Mouse (Mus musculus) midbrain, postnatal 0 days (tissue): Measurements from ENCODE around the gene Uri1. TPM values are rescaled to one million over a fixed set of nuclear protein-coding genes. Genes with fewer than 3 reads are reported as not detected.
A peak's percentile ranks its signal among the peaks of the same experiment; 100 is the strongest.

Experiments used
- ATAC-seq: fragments of 200-750 bp; cut with Nextera tagmentation; 2 replicates; pipeline ENCODE4 v1.8.0; 2017; ENCODE audit warnings: moderate number of reproducible peaks, mild to moderate bottlenecking, moderate TSS enrichment, moderate library complexity; ENCODE audit not compliant: low FRiP score
- DNase-seq: peaks from one replicate; pipeline ENCODE4 v3.0.0-alpha.2; 2015; ENCODE audit warnings: low spot score
- H3K27ac ChIP-seq: fragments of 300-500 bp; sonication (generic); 2 replicates; pipeline ENCODE4 v1.5.1; 2014; ENCODE audit warnings: low read depth, mild to moderate bottlenecking, low read length, mixed read lengths
- H3K27me3 ChIP-seq: fragments of 300-500 bp; sonication (generic); 2 replicates; pipeline ENCODE4 v1.6.1; 2014; ENCODE audit warnings: low read length, control low read depth, mixed read lengths; ENCODE audit not compliant: insufficient read depth
- H3K36me3 ChIP-seq: fragments of 300-500 bp; sonication (generic); 2 replicates; pipeline ENCODE4 v1.6.1; 2014; ENCODE audit warnings: low read length, control low read depth, mixed read lengths; ENCODE audit not compliant: insufficient read depth
- H3K4me1 ChIP-seq: fragments of 300-500 bp; sonication (generic); 2 replicates; pipeline ENCODE4 v1.6.1; 2014; ENCODE audit warnings: mild to moderate bottlenecking, control low read depth, antibody characterized with exemption, low read length, mixed read lengths; ENCODE audit not compliant: insufficient read depth
- H3K4me2 ChIP-seq: fragments of 300-500 bp; sonication (generic); 2 replicates; pipeline ENCODE4 v1.6.1; 2014; ENCODE audit warnings: low read depth, mild to moderate bottlenecking, low read length, mixed read lengths; ENCODE audit not compliant: poor library complexity, severe bottlenecking
- H3K4me3 ChIP-seq: fragments of 300-500 bp; sonication (generic); 2 replicates; pipeline ENCODE4 v1.5.1; 2014; ENCODE audit warnings: low read depth, mild to moderate bottlenecking, low read length, moderate library complexity
- H3K9ac ChIP-seq: fragments of 300-500 bp; sonication (generic); replicated peaks from 2 replicates; pipeline ENCODE4 v1.6.1; 2014; ENCODE audit warnings: mild to moderate bottlenecking, low read length, moderate library complexity, mixed read lengths; ENCODE audit not compliant: poor library complexity, severe bottlenecking
- H3K9me3 ChIP-seq: fragments of 300-500 bp; sonication (generic); 2 replicates; pipeline ENCODE4 v1.6.1; 2016; ENCODE audit warnings: low read length, control low read depth
- CTCF ChIP-seq: IDR thresholded peaks from 2 replicates; pipeline ENCODE4 v1.5.1; 2016; ENCODE audit warnings: antibody characterized with exemption, mild to moderate bottlenecking
- WGBS: fragments of 180-500 bp; shearing (Covaris S2); extraction: QIAGEN DNeasy Blood & Tissue Kit; methylation state at CpG from one replicate; pipeline ENCODE4 v1.1.7; 2014; 5-methylcytosine and 5-hydroxymethylcytosine counted together
- polyA plus RNA-seq: library from polyadenylated mRNA; unstranded; fragments of >200 nt; fragmentation: Nextera tagmentation; extraction: Ambion mirVana; gene quantifications from 2 replicates; pipeline ENCODE4 v1.2.1, GENCODE M21; 2015
- total RNA-seq: library from RNA; depleted of rRNA; stranded (reverse); fragments of >200 nt; gene quantifications from 2 replicates; pipeline ENCODE4 v1.2.3, GENCODE M21; 2014

The Uri1 gene
- total and polyA plus RNA-seq, 2 experiments from 2014 or later, result 31.7 to 36.1 TPM

- no peak for DNase-seq
- no peak for ATAC-seq
- H3K36me3 ChIP-seq, result no peaks in the 10 kb centered on the region
- H3K9me3 ChIP-seq, result no peaks in the 10 kb centered on the region
- no peak for TF ChIP-seq CTCF
- no peak overlapping the region for H3K4me3 ChIP-seq
- H3K9ac ChIP-seq, result no peak overlapping the region
- 44% methylated on average over 3 of the region's 3 CpGs for WGBS
- H3K4me2 ChIP-seq, result no peak overlapping the region
- no peak overlapping the region for H3K27ac ChIP-seq
- peaks cover 6% of the 10 kb centered on the region; the same call in 1 of the 2 replicates for H3K4me1 ChIP-seq
- H3K27me3 ChIP-seq, result no peaks in the 10 kb centered on the region
Observed at GRCm38 (mm10) chr7:37931631-37932030, 91.7 kb downstream of the Uri1 start.

- H3K27ac ChIP-seq, result no peak overlapping the region
- 55% methylated on average over 5 of the region's 5 CpGs for WGBS
- H3K4me3 ChIP-seq, result no peak overlapping the region
- ATAC-seq (no peak), DNase-seq (no peak)
- H3K36me3 ChIP-seq, result no peaks in the 10 kb centered on the region
- H3K9ac ChIP-seq, result no peak overlapping the region
- peaks cover 4% of the 10 kb centered on the region; the same call in 1 of the 2 replicates for H3K4me1 ChIP-seq
- no peaks in the 10 kb centered on the region for H3K9me3 ChIP-seq
- no peak for TF ChIP-seq CTCF
- no peaks in the 10 kb centered on the region for H3K27me3 ChIP-seq
- no peak overlapping the region for H3K4me2 ChIP-seq
Observed at GRCm38 (mm10) chr7:37929738-37930137, 93.6 kb downstream of the Uri1 start.

- no peaks in the 10 kb centered on the region for H3K9me3 ChIP-seq
- H3K4me1 ChIP-seq, result no peaks in the 10 kb centered on the region
- no peak overlapping the region for H3K4me2 ChIP-seq
- 76% methylated on average over 4 of the region's 4 CpGs for WGBS
- no peak overlapping the region for H3K27ac ChIP-seq
- no peak for ATAC-seq
- no peaks in the 10 kb centered on the region for H3K27me3 ChIP-seq
- H3K4me3 ChIP-seq, result no peak overlapping the region
- no peaks in the 10 kb centered on the region for H3K36me3 ChIP-seq
- no peak for DNase-seq
- no peak overlapping the region for H3K9ac ChIP-seq
- peak; percentile 57 for TF ChIP-seq CTCF
Observed at GRCm38 (mm10) chr7:37922999-37923398, 100.4 kb downstream of the Uri1 start.

GRCm38 (mm10) chr7:37921681-37922430 is 101.5 kb downstream of the Uri1 start:
- no peaks in the 10 kb centered on the region for H3K27me3 ChIP-seq
- ATAC-seq, result no peak
- H3K9me3 ChIP-seq, result no peaks in the 10 kb centered on the region
- no peak for DNase-seq
- H3K36me3 ChIP-seq, result no peaks in the 10 kb centered on the region
- H3K27ac ChIP-seq, result 0 out of 2 replicates have a peak overlapping the region, but pooled peaks have one; percentile 32
- H3K4me2 ChIP-seq, result no peak overlapping the region
- WGBS, result 45% methylated on average over 17 of the region's 17 CpGs
- H3K9ac ChIP-seq, result no peak overlapping the region
- H3K4me1 ChIP-seq, result no peaks in the 10 kb centered on the region
- H3K4me3 ChIP-seq, result no peak overlapping the region
- TF ChIP-seq CTCF, result no peak

GRCm38 (mm10) chr7:37918926-37919325 is 104.4 kb downstream of the Uri1 start:
- Histone ChIP-seq H3K9ac (no peak overlapping the region), H3K4me2 (no peak overlapping the region), H3K4me1 (no peaks in the 10 kb centered on the region), H3K36me3 (no peaks in the 10 kb centered on the region), H3K4me3 (no peak overlapping the region), H3K27ac (no peak overlapping the region), H3K27me3 (no peaks in the 10 kb centered on the region), H3K9me3 (no peaks in the 10 kb centered on the region)
- no peak for ATAC-seq
- 54% methylated on average over 10 of the region's 10 CpGs for whole genome bisulfite sequencing
- no peak for DNase-seq
- TF ChIP-seq CTCF, result no peak

- ATAC-seq (no peak), DNase-seq (peak; percentile 56)
- H3K4me3 ChIP-seq, result no peak overlapping the region
- H3K36me3 ChIP-seq, result no peaks in the 10 kb centered on the region
- no peak overlapping the region for H3K4me2 ChIP-seq
- no peak overlapping the region for H3K27ac ChIP-seq
- TF ChIP-seq CTCF, result no peak
- no peaks in the 10 kb centered on the region for H3K4me1 ChIP-seq
- no peak overlapping the region for H3K9ac ChIP-seq
- no peaks in the 10 kb centered on the region for H3K27me3 ChIP-seq
- no peaks in the 10 kb centered on the region for H3K9me3 ChIP-seq
- 47% methylated on average over 18 of the region's 18 CpGs for WGBS
Observed at GRCm38 (mm10) chr7:37916762-37917439, 106.5 kb downstream of the Uri1 start.
